12 mouse cellular contexts compared by ENCODE assay signal in genomic region chr8:79606225-79606624, GRCm38 (mm10). TPM values are rescaled to one million over a fixed set of nuclear protein-coding genes. Genes with fewer than 3 reads are reported as not detected.
DNase-seq lines count a peak whose midpoint lies in the region; ATAC-seq and TF ChIP-seq lines count a peak whose summit lies in the region.
"Had no signal": no experiment of that assay in that cellular context is flagged by ENCODE, and none has a peak within 500 bp of the region (broad histone marks: within the 10 kb centered on the region; RNA-seq: fewer than 3 reads in every experiment).

No protein-coding gene starts in this region.

- peak; percentile 19 for DNase-seq in hindbrain, embryonic 11.5 days (ENCODE audit: low spot score)
- no peak for DNase-seq in hindbrain, embryonic 10.5 days (ENCODE audit: low spot score)
- DNase-seq in lung, postnatal 36 days: no peak
- DNase-seq in G1E (ENCODE audit: low spot score): no peak
- peak; percentile 11 for DNase-seq in naive thymus-derived CD4-positive, alpha-beta T cell, adult 2 months (ENCODE audit: low read depth)
- DNase-seq in left cerebral cortex, postnatal 10 days (ENCODE audit: extremely low spot score in 1 of 2, low spot score in 2 of 2): no peak
- no peak for DNase-seq in testis, postnatal 14 days (ENCODE audit: low spot score)
- DNase-seq: heart, postnatal 36 days; right cerebral cortex, adult 18-20 months had no signal

- H3K36me3 ChIP-seq in hindbrain, embryonic 11.5 days (ENCODE audit: control insufficient read depth, insufficient read depth, low read length): no peaks in the 10 kb centered on the region
- H3K36me3 ChIP-seq in hindbrain, embryonic 10.5 days: no peaks in the 10 kb centered on the region
- no peaks in the 10 kb centered on the region for H3K36me3 ChIP-seq in lung, embryonic 16.5 days (ENCODE audit: control insufficient read depth, insufficient read depth, low read length)
- H3K36me3 ChIP-seq in G1E (replicated peaks): no peaks in the 10 kb centered on the region
- H3K36me3 ChIP-seq: midbrain, embryonic 10.5 days had no signal

- no peaks in the 10 kb centered on the region for H3K9me3 ChIP-seq in hindbrain, embryonic 11.5 days (ENCODE audit: control insufficient read depth, low read length)
- H3K9me3 ChIP-seq in hindbrain, embryonic 10.5 days: no peaks in the 10 kb centered on the region
- H3K9me3 ChIP-seq in lung, embryonic 16.5 days (ENCODE audit: control insufficient read depth, low read length): no peaks in the 10 kb centered on the region
- H3K9me3 ChIP-seq in G1E (replicated peaks): no peaks in the 10 kb centered on the region; the same call in 1 of the 2 replicates
- H3K9me3 ChIP-seq: midbrain, embryonic 10.5 days had no signal

- H3K4me3 ChIP-seq in hindbrain, embryonic 11.5 days (ENCODE audit: low read depth, low read length): no peak overlapping the region
- no peak overlapping the region for H3K4me3 ChIP-seq in hindbrain, embryonic 10.5 days
- H3K4me3 ChIP-seq in lung, embryonic 16.5 days (ENCODE audit: low read length): no peak overlapping the region
- H3K4me3 ChIP-seq in G1E (ENCODE audit: low read depth, low read length): no peak overlapping the region
- H3K4me3 ChIP-seq: erythroblast, embryonic 14.5 days; midbrain, embryonic 10.5 days had no signal

- no peaks in the 10 kb centered on the region for H3K4me1 ChIP-seq in hindbrain, embryonic 11.5 days (replicated peaks; ENCODE audit: control insufficient read depth, insufficient read depth, low read length)
- no peaks in the 10 kb centered on the region for H3K4me1 ChIP-seq in hindbrain, embryonic 10.5 days (replicated peaks)
- no peaks in the 10 kb centered on the region for H3K4me1 ChIP-seq in lung, embryonic 16.5 days (replicated peaks; ENCODE audit: control insufficient read depth, insufficient read depth, low read length)
- H3K4me1 ChIP-seq in G1E (ENCODE audit: insufficient read depth, low read depth, low read length): peaks cover 10% of the 10 kb centered on the region
- H3K4me1 ChIP-seq: midbrain, embryonic 10.5 days had no signal

- H3K27me3 ChIP-seq in hindbrain, embryonic 11.5 days (ENCODE audit: control insufficient read depth, insufficient read depth, low read length): no peaks in the 10 kb centered on the region
- H3K27me3 ChIP-seq in hindbrain, embryonic 10.5 days (ENCODE audit: insufficient read depth, poor library complexity, severe bottlenecking): no peaks in the 10 kb centered on the region
- no peaks in the 10 kb centered on the region for H3K27me3 ChIP-seq in lung, embryonic 16.5 days (ENCODE audit: control insufficient read depth, insufficient read depth, low read depth, low read length)
- peaks cover 8% of the 10 kb centered on the region for H3K27me3 ChIP-seq in G1E (ENCODE audit: insufficient read depth, low read length)

- H3K4me2 ChIP-seq in hindbrain, embryonic 11.5 days (replicated peaks; ENCODE audit: low read depth, low read length): no peak overlapping the region
- H3K4me2 ChIP-seq in lung, embryonic 16.5 days (ENCODE audit: low read depth, low read length): no peak overlapping the region

- ATAC-seq in hindbrain, embryonic 11.5 days (ENCODE audit: low FRiP score): no peak
- no peak for ATAC-seq in lung, embryonic 16.5 days (ENCODE audit: low read depth)
- ATAC-seq in G1E (ENCODE audit: extremely low read depth, insufficient number of reproducible peaks, low FRiP score, poor library complexity, severe bottlenecking): peak; percentile 15; the same call in 1 of the 2 replicates

- H3K9ac ChIP-seq in hindbrain, embryonic 11.5 days (ENCODE audit: low read depth, low read length): no peak overlapping the region
- H3K9ac ChIP-seq in lung, embryonic 16.5 days (ENCODE audit: low read length): no peak overlapping the region

- intact Hi-C loops in left cerebral cortex, postnatal 10 days (cut with DNase I): no loop called here

- no peak overlapping the region for H3K27ac ChIP-seq in hindbrain, embryonic 11.5 days (ENCODE audit: low read depth, low read length)
- H3K27ac ChIP-seq in hindbrain, embryonic 10.5 days: no peak overlapping the region
- peak overlapping the region; percentile 10; the same call in 1 of the 2 replicates for H3K27ac ChIP-seq in lung, embryonic 16.5 days (ENCODE audit: low read length)
- H3K27ac ChIP-seq: midbrain, embryonic 10.5 days had no signal

- peak; percentile 14; the same call in 1 of the 2 replicates for TF ChIP-seq CTCF in G1E (IDR thresholded peaks at IDR 0.05; ENCODE audit: low read depth, low read length)

RNA-seq across cellular contexts. Expression of gene Otud4, which starts 33.2 kb away (rescaled TPM):
- 22.8 and 24.3 TPM in 2 replicates for polyA plus RNA-seq in hindbrain, embryonic 11.5 days (2014; fragmentation: Nextera tagmentation; extraction: Ambion mirVana)
- 12.1 and 15.5 TPM in 2 replicates for polyA plus RNA-seq in hindbrain, embryonic 10.5 days (2016; fragmentation: Nextera tagmentation; extraction: Ambion mirVana)
- 13.4 and 14.3 TPM in 2 replicates for polyA plus RNA-seq in lung, embryonic 16.5 days (2015; fragmentation: Nextera tagmentation; extraction: Ambion mirVana)
- total RNA-seq in G1E (2014; fragmentation: Nextera tagmentation) (99.3 and 116 TPM in 2 replicates), G1E (2017) (81.7 and 84.1 TPM in 2 replicates)
- 5.4 and 7.4 TPM in 2 replicates for polyA plus RNA-seq in G1E (2012)
- total RNA-seq in left cerebral cortex, postnatal 10 days (2021): 10 to 100 TPM; 44.9 to 45.8 TPM

Comparison
In these comparisons a context has a peak if more than half of its experiments do, and no peak if none do; other contexts are left out.
1. DNase-seq: peak in hindbrain, embryonic 11.5 days (single experiment) and naive thymus-derived CD4-positive, alpha-beta T cell, adult 2 months (single experiment); none in hindbrain, embryonic 10.5 days (single experiment), lung, postnatal 36 days (single experiment), G1E (single experiment), left cerebral cortex, postnatal 10 days (0 of 2) and testis, postnatal 14 days (single experiment).